Mouse (Mus musculus) hindbrain, embryonic 10.5 days (tissue): ENCODE measurements around the gene Pcnp. TPM values are rescaled to one million over a fixed set of nuclear protein-coding genes. Genes with fewer than 3 reads are reported as not detected.

Experiments
- DNase-seq: peaks from one replicate; pipeline ENCODE4 v3.0.0-alpha.2; 2017; ENCODE audit warnings: low spot score
- H3K27ac ChIP-seq: fragments of 300-500 bp; sonication (generic); 2 replicates; pipeline ENCODE4 v1.5.1; 2016; ENCODE audit warnings: mild to moderate bottlenecking, moderate library complexity
- H3K27me3 ChIP-seq: fragments of 300-500 bp; sonication (generic); 2 replicates; pipeline ENCODE4 v1.6.1; 2016; ENCODE audit warnings: mild to moderate bottlenecking; ENCODE audit not compliant: poor library complexity, insufficient read depth, severe bottlenecking
- H3K36me3 ChIP-seq: fragments of 300-500 bp; sonication (generic); 2 replicates; pipeline ENCODE4 v1.6.1; 2016; ENCODE audit warnings: mild to moderate bottlenecking, moderate library complexity
- H3K4me1 ChIP-seq: fragments of 300-500 bp; sonication (generic); replicated peaks from 2 replicates; pipeline ENCODE4 v1.6.1; 2016; ENCODE audit warnings: mild to moderate bottlenecking
- H3K4me3 ChIP-seq: fragments of 300-500 bp; sonication (generic); 2 replicates; pipeline ENCODE4 v1.5.1; 2016; ENCODE audit warnings: mild to moderate bottlenecking, moderate library complexity
- H3K9me3 ChIP-seq: fragments of 300-500 bp; sonication (generic); 2 replicates; pipeline ENCODE4 v1.6.1; 2016; ENCODE audit warnings: mild to moderate bottlenecking, moderate library complexity
- WGBS: fragments of 180-500 bp; shearing (Covaris S2); methylation state at CpG from one replicate; pipeline ENCODE4 v1.1.7; 2016; 5-methylcytosine and 5-hydroxymethylcytosine counted together
- polyA plus RNA-seq: library from polyadenylated mRNA; unstranded; fragments of >200 nt; fragmentation: Nextera tagmentation; extraction: Ambion mirVana; gene quantifications from 2 replicates; pipeline ENCODE4 v1.2.1, GENCODE M21; 2016

Pcnp gene
- polyA plus RNA-seq, 1 experiment from 2014 or later, result 258 TPM

GRCm38 (mm10) chr16:56019660-56020059 lies 9.9 kb downstream of the Pcnp start:
- H3K27ac ChIP-seq, result no peak overlapping the region
- H3K27me3 ChIP-seq, result no peaks in the 10 kb centered on the region
- H3K4me1 ChIP-seq, result no peaks in the 10 kb centered on the region
- H3K36me3 ChIP-seq, result peaks cover 80% of the 10 kb centered on the region
- H3K9me3 ChIP-seq, result peaks cover 2% of the 10 kb centered on the region; the same call in 1 of the 2 replicates
- DNase-seq, result no peak
- H3K4me3 ChIP-seq, result no peak overlapping the region
- WGBS, result 98% methylated on average over 7 of the region's 7 CpGs

DNA sequence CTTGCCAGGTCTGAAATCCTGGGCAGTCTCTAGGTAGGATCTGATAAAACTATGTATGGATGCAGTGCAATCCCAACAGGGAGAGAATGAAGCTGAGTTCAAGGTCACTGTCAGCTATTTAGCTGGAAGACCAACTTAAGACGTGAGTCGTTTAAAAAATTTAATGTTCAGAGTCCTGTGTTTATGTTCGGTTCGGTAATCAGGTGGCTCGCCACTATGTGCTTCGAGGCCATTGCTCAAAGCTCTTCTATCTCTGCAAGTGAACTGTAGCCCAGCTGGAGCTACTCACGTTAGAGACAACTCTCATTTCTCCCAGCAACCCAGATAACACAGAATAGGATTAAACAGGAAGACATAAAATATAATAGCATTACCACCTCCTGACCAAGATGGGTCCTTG lies 15.5 kb downstream of the Pcnp start:
- Histone ChIP-seq H3K36me3 (peaks cover 67% of the 10 kb centered on the region), H3K27me3 (no peaks in the 10 kb centered on the region)
- WGBS, result 93% methylated on average over 7 of the region's 7 CpGs

DNA sequence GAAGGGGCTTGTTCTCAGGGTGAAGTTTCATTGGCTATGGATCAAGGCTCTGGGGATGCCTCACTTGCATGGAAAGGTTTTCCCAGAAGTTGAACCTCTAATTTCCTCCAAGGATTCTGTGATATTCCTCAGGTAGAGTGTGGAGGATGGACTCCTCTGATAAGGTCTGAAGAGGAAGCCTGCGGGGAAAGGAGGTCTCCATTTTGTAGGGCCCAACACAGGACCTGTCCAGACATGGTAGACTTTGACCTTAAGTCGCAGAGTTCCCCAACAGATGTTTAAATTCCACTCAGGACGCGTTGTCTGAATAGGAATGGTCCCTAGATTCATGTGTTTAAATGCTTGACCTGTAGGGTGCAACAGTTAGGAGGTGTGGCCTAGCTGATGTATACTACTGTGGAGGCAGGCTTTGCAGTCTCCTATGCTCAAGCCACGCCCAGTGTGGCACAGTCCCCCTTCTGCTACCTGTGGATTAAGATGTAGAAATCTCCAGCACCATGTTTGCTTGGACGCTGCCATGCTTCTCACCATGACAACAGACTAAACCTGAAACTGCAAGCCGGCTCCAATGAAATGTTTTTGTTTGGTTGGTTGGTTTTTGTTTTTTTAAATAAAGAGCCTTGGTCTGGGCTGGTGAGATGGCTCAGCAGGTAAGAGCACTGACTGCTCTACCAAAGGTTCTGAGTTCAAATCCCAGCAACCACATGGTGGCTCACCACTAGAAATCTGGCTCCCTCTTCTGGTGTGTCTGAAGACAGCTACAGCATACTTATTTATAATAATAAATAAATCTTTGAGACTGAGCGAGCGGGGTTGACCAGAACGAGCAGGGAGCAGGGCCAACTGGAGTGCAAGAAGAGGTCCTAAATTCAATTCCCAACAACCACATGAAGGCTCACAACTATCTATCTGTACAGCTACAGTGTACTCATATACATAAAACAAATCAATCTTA lies 16.5 kb downstream of the Pcnp start:
- Histone ChIP-seq H3K36me3 (peaks cover 64% of the 10 kb centered on the region), H3K27ac (no peak overlapping the region), H3K27me3 (no peaks in the 10 kb centered on the region), H3K9me3 (peaks cover 7% of the 10 kb centered on the region; the same call in 1 of the 2 replicates), H3K4me3 (no peak overlapping the region), H3K4me1 (no peaks in the 10 kb centered on the region)
- DNase-seq, result no peak
- WGBS, result 86% methylated on average over 10 of the region's 10 CpGs

More for the DNA sequence above, 15.5 kb downstream of the Pcnp start:
- no peaks in the 10 kb centered on the region for H3K4me1 ChIP-seq
- H3K4me3 ChIP-seq, result no peak overlapping the region
- no peak for DNase-seq
- H3K27ac ChIP-seq, result no peak overlapping the region
- peaks cover 7% of the 10 kb centered on the region; the same call in 1 of the 2 replicates for H3K9me3 ChIP-seq

DNA sequence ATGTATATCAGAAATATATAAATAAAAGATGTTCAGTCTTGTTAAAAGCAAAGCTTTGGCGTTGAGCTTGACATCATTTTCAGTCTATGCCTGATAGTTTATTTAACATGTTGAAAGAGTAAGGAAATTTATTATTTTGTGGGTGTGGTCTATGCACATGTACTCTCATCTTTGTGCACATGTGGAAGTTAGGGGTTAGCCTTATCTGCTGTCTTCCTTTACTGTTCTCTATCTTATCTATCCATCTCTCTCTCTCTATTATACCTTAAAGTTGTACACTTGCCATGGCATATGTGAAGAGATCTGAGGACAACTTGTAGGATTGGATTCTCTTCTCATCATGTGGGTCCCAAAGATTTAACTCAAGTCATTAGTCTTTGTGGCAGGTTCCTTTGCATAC lies 20.7 kb downstream of the Pcnp start:
- Histone ChIP-seq H3K27ac (no peak overlapping the region), H3K9me3 (peaks cover 5% of the 10 kb centered on the region; the same call in 1 of the 2 replicates), H3K4me1 (no peaks in the 10 kb centered on the region), H3K4me3 (no peak overlapping the region), H3K36me3 (peaks cover 77% of the 10 kb centered on the region), H3K27me3 (no peaks in the 10 kb centered on the region)
- no peak for DNase-seq
- WGBS, result 98% methylated on average over 1 of the region's 1 CpGs

DNA sequence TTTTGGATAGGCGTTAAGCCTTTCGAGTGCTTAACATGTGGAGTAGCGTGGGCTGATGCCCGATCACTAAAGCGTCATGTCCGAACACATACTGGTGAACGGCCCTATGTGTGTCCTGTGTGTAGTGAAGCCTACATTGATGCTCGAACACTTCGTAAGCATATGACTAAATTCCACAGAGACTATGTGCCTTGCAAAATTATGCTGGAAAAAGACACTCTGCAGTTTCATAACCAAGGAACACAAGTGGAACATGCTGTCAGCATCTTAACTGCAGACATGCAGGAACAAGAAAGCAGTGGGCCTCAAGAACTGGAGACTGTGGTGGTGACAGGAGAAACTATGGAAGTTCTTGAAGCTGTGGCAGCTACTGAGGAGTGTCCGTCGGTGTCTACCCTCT lies 22.7 kb downstream of the Pcnp start:
- H3K4me1 ChIP-seq, result no peaks in the 10 kb centered on the region
- DNase-seq, result no peak
- H3K4me3 ChIP-seq, result no peak overlapping the region
- no peaks in the 10 kb centered on the region for H3K9me3 ChIP-seq
- no peaks in the 10 kb centered on the region for H3K27me3 ChIP-seq
- no peak overlapping the region for H3K27ac ChIP-seq
- 96% methylated on average over 11 of the region's 11 CpGs for WGBS
- H3K36me3 ChIP-seq, result peaks cover 78% of the 10 kb centered on the region

GRCm38 (mm10) chr16:55994235-55994634 lies 35.3 kb downstream of the Pcnp start:
- 94% methylated on average over 2 of the region's 2 CpGs for WGBS

DNA sequence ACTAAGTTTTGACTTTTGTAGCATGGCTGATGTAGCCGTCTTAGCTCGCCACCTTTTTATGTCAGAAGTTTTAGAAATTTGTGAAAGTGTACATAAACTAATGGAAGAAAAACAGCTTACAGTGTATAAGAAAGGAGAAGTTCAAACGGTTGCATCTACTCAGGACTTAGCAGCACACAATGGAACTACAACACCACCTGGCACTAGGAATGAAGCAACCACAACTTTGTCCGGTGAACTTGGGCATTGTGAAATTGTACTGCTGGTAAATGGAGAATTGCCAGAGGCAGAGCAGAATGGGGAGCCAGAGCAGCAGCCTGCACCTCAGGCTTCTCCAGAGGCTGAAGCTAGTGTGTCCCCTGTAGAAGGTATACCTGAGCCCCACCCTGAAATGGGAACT lies 39.2 kb downstream of the Pcnp start:
- Histone ChIP-seq H3K4me3 (no peak overlapping the region), H3K4me1 (no peaks in the 10 kb centered on the region), H3K9me3 (no peaks in the 10 kb centered on the region), H3K27me3 (no peaks in the 10 kb centered on the region), H3K27ac (no peak overlapping the region), H3K36me3 (peaks cover 77% of the 10 kb centered on the region)
- no peak for DNase-seq
- WGBS, result 96% methylated on average over 4 of the region's 4 CpGs

More at GRCm38 (mm10) chr16:55994235-55994634, 35.3 kb downstream of the Pcnp start:
- Histone ChIP-seq H3K4me3 (no peak overlapping the region), H3K36me3 (peaks cover 82% of the 10 kb centered on the region), H3K9me3 (no peaks in the 10 kb centered on the region), H3K27me3 (no peaks in the 10 kb centered on the region), H3K27ac (no peak overlapping the region), H3K4me1 (no peaks in the 10 kb centered on the region)
- no peak for DNase-seq

DNA sequence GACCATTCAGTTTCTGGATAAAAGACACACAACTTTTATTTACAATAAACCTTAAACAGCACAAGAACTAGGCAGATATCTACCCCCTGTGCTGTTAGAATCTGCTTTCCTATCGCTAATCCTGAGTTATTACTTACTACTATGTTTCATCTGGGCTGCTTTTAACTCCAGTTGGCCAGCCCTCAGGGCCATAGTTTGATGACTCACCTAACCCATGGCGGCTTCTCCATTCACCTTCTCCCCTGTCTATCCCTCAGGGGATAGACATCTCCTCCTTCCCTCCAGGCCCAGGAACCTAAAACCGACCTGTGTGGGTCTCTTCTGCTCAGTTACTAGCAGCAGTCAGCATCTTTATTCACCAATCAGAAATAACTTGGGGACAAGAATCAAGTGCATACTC lies 43.5 kb downstream of the Pcnp start:
- DNase-seq, result no peak
- Histone ChIP-seq H3K36me3 (peaks cover 81% of the 10 kb centered on the region), H3K27me3 (no peaks in the 10 kb centered on the region)

DNA sequence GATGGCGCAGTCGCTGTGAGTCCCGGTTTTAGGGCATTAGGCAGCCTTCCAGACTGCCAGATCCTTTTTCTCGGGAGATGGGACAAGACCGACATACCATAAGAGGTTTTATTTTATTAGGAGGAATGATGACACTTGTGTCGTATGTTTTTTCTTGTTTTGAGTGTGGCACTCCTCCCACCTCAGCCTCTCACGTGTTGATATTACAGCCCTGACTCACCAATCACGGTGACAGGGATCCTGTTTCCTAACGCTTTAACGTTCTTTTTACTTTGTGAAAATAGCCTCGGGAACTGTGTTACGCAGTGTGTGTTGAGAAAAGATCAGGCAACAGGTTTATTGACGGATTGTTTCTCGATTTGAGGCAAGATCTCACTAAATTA lies 54.6 kb downstream of the Pcnp start:
- H3K36me3 ChIP-seq, result peaks cover 38% of the 10 kb centered on the region
- H3K4me3 ChIP-seq, result peak overlapping the region; percentile 99
- no peaks in the 10 kb centered on the region for H3K9me3 ChIP-seq
- H3K27ac ChIP-seq, result peak overlapping the region; percentile 92
- DNase-seq, result no peak
- no peaks in the 10 kb centered on the region for H3K27me3 ChIP-seq
- 15% methylated on average over 14 of the region's 14 CpGs for WGBS
- H3K4me1 ChIP-seq, result peaks cover 25% of the 10 kb centered on the region

More for the DNA sequence above, 43.5 kb downstream of the Pcnp start:
- Histone ChIP-seq H3K9me3 (no peaks in the 10 kb centered on the region), H3K27ac (no peak overlapping the region), H3K4me1 (no peaks in the 10 kb centered on the region), H3K4me3 (no peak overlapping the region)
- 95% methylated on average over 3 of the region's 3 CpGs for WGBS

DNA sequence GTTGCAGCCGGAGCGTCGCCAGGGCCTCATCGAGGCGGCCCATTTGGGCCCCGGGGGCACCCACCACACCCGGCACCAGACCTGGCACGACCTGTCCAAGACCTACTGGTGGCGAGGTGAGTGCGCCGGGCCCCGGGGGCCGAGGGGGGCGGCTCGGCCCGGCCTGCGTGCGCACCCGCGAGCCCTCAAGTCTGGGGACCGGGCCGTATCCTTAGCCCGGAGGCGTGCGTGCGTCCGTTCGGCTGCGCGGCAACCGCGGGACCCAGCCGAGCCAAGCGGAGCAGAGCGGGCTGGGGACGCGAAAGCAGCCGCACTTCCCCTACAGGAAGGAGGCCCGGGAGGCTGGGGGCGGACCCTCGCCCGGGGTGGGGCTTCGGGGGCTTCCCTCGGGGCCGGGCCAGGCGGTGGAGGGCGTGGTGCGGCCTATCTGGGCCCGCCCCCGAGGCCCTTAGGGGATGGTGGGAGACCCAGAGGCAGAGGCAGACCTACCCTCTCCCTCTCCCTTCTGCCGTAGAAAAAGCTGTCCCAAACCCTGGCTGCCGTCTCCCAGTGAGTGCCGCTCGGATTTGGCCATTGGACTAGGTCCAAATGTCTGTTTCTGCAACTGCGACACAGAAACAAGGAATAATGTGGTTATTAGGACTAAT lies 55.2 kb downstream of the Pcnp start:
- H3K4me3 ChIP-seq, result peak overlapping the region; percentile 99
- H3K27me3 ChIP-seq, result no peaks in the 10 kb centered on the region
- H3K27ac ChIP-seq, result peak overlapping the region; percentile 92
- H3K36me3 ChIP-seq, result peaks cover 43% of the 10 kb centered on the region
- under 1% methylated on average over 55 of the region's 55 CpGs for WGBS
- no peaks in the 10 kb centered on the region for H3K9me3 ChIP-seq
- peaks cover 29% of the 10 kb centered on the region for H3K4me1 ChIP-seq
- DNase-seq, result peak; percentile 84

- DNase-seq, result peak; percentile 99
- peaks cover 50% of the 10 kb centered on the region for H3K36me3 ChIP-seq
- no peaks in the 10 kb centered on the region for H3K9me3 ChIP-seq
- under 1% methylated on average over 86 of the region's 86 CpGs for WGBS
- peaks cover 29% of the 10 kb centered on the region for H3K4me1 ChIP-seq
- H3K27me3 ChIP-seq, result no peaks in the 10 kb centered on the region
- H3K4me3 ChIP-seq, result peak within 1 kb of the TSS; percentile 99
- H3K27ac ChIP-seq, result peak within 1 kb of the TSS; percentile 92
These were observed 55.9 kb downstream of the Pcnp start, which contains the start of gene Zbtb11 for GRCm38 (mm10) chr16:55973431-55974255. Zbtb11 (plus strand) TSS chr16:55973883.

- no peaks in the 10 kb centered on the region for H3K27me3 ChIP-seq
- WGBS, result 63% methylated on average over 10 of the region's 10 CpGs
- DNase-seq, result no peak
- H3K4me3 ChIP-seq, result peak overlapping the region; percentile 99
- H3K9me3 ChIP-seq, result no peaks in the 10 kb centered on the region
- H3K36me3 ChIP-seq, result peaks cover 50% of the 10 kb centered on the region
- peaks cover 29% of the 10 kb centered on the region for H3K4me1 ChIP-seq
- peak overlapping the region; percentile 92; the same call in 1 of the 2 replicates for H3K27ac ChIP-seq
These were observed 56.8 kb downstream of the Pcnp start for GRCm38 (mm10) chr16:55972626-55973201.
